Mouse (Mus musculus) liver, adult (tissue): ENCODE results near the gene Lrrc75b.

Experiments used
- GATA4 ChIP-seq: IDR thresholded peaks from 2 replicates; pipeline ENCODE4 v1.6.1; 2014; ENCODE audit warnings: mild to moderate bottlenecking, low read length; ENCODE audit not compliant: insufficient replicate concordance

Lrrc75b gene

DNA sequence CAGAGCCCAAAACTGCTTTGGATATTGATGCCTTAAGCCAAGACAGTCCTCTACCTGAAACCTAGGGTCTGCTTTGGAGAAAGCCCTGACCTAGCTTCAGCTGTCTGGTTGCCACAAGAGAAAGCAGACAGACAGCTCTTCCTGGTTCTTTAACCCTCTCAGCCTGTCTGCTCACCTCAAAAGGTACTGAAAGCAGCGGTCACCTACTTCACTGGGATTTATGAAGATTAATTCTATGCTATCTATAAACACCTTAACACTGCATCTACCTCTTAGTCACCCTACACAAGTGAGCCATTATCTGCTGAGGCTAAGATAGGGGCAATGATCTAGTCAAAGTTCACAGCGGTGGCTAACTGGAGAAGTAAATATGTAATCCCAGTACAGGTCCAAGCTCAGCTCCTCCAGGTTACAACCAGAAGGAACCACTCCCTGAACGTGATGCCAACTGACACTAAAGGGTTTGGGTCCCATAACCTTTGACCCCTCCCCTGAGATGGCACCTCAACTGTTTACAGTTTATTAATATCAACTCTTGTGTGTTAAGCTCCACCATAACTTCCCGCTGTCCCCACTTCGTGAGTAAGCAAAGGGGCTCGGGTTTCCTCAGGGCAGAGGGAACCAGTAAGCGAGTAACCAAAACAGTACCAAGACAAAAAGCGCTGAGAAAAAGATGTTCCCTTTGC lies 43.9 kb downstream of the Lrrc75b start:
- no peak; the same call in 1 of the 2 replicates for TF ChIP-seq GATA4

DNA sequence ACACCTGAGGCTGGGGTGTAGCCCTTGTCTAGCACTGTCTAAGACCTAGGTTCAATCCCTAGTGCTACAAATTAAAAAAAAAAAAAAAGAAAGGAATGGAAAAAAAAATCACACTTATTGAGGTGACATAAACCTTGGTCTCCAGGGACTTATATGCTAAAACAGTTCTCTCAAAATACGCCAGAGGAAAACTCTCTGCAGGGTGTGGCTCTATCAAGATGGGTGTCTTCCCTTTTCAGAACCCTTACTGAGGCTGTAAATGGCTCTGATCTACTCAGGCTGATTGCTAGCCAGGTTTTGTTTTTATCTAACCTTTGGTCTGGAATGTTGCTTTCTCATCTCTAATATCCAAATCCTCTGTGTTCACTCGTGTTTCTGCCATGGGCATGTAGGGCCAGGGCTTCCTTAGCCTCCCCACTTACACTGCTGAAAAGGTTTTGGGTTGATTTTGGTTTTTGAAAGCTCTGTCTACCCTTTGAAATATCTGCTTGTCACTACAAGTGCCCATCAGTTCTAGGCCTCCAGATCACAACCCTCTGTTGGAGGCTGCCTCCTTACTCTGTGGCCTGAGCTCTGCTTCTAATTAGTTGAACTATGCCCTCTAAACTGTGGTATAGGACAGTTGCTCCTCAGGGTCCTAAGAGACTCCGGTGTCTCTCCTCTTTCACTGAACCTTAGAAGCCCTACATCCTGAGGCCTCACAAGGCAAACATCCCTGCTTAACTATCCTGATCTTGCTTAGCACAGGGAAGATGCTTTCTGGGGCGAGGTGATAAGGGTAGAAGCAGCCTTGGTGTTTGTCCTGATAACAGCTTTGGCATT lies 44.7 kb downstream of the Lrrc75b start:
- TF ChIP-seq GATA4 = no peak

DNA sequence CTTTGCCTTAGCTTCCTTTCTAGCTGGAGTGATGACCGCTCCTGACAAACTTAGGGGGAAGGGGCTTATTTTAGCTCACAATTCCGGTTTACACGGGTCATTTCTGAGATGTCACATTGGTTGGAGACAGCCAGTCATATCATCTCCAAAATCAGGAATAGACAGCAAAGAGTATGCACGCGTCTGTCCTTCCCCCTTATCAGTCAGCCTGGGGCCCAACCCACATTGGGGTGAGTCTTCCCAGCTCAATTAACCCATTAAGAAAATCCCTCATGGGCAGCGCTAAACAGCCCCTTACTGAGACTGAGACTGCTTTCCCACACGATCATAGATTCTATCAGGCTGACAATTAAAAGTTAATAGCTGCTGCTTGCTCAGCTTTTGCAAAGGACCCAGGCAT lies 45.8 kb downstream of the Lrrc75b start:
- peak; percentile 44; the same call in 1 of the 2 replicates for TF ChIP-seq GATA4

DNA sequence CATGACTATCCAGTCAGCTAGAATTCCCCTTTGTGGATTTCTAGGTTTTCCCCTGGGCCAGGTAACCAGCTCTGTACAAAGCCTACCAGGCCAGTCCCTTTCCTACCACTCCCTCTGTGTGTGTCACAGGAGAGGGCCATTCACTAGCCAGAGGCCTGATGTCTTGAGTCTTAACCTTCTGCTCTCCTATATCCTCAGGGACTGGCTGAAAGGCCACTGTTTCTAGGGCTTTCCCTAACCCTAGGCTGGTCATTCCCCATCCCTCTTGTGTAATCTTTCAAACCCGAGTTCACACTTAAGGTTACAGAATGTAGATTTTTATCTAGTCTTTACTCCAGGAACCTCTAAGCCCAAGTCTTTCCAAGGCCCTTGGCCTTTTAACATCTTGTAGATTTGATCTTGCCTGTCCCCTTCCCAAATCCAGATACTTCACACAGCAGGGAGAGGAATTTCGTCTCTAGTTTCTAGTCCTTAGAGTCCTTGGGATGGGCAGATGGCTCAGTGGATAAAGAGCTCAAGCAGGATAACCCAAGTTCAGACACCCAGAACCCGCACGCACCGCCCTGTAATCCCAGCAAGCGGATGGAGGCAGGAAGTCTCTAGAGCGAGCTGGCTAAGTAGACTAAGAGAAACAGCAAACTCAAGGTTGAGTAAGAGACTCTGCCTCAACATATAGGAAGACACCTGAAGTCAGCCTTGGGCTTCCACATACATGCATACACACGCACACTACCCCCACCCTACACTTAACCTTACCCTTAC lies 46.6 kb downstream of the Lrrc75b start:
- TF ChIP-seq GATA4 = no peak; the same call in 1 of the 2 replicates

DNA sequence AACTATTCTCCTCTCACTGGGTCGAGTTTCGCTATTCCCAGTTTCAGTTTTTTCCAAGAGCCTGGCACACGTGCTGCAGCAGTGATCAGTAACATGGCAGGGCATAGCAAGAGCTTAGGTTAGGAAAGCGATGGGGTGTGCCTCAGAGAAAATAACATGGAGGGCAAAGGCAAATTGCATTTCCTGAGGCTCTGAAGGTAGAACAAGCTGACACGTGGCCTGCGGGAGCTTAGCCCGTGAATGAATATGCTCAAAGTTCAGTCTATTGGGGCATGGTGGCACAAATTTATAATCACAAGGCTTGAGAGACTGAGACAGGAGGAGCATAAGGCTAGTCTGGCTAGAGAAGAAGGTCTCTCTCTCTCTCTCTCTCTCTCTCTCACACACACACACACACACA lies 47.3 kb downstream of the Lrrc75b start:
- no peak for TF ChIP-seq GATA4

DNA sequence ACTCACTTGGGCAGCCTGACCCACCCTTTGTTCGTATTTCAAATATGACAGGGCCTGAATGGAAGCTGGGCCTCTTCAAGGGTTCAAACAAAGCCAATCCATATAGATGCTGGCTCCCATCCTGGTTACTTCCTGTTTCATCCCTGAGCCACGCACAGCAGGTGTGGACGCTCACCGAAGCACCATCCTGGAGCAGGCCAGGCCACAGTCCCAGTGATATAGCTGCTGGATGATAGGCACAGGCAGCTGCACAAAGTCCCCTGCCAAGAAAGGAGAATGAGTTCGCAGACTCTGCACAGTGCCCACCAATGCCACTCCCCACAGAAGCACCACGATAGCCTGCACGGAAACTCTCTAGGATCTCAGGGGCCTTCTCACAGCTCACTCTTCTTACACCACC lies 48.2 kb downstream of the Lrrc75b start:
- no peak for TF ChIP-seq GATA4

DNA sequence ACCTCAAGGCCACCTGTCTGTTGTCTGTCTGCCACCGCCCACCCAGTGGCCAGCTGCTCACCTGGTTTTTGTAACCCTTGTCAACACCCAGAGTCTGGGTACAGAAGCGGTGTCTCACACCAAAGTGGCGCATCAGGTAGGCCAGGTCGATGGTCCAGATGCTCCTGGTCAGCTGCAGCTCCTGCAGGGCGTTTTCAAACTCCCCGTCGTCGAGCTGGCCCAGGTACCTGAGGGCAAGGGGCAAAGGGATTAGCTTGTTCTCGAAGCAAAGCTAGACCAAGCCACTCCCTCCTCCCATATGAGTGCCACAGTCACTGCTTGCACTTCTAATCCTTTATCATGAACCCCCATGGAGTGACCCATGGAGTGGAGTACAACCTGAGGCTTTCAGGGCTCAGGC lies 49.1 kb downstream of the Lrrc75b start:
- no peak for TF ChIP-seq GATA4

DNA sequence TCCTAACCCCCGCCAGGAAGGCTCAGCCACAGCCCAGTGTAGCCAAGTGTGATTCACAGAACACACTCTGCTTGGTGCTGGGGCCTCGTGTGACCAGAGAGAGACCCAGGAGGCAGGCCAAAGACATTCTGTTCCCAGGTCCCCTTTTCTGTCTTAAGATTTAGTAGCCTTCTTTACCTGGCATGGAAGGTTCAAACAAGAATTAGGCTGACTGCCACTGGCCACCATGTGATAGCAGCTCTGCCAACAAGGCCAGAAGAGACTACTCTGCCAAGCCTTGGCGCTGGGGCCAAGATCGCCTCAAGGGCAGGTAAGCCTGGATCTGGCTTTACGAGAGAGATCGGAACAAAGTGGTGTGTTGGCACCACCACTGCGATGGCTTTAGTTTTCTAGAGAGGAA lies 49.7 kb downstream of the Lrrc75b start:
- TF ChIP-seq GATA4 = no peak

DNA sequence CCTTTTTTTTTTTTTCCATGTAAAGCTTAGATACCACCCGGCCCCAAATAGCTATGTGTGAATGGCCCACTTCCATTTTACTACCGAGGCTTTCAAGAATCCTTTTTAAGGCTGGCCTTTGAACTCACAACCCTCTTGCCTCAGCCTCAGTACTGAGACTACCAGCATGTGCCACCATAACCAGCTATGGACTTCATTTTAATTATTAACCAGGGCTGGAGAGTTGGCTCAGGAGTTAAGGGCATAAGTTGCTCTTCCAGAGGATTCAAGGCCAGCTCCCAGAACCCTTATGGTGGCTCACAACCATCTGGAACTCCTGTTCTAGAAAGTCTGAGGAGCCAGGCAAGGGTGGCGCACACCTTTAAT lies 55.0 kb downstream of the Lrrc75b start:
- no peak for TF ChIP-seq GATA4

DNA sequence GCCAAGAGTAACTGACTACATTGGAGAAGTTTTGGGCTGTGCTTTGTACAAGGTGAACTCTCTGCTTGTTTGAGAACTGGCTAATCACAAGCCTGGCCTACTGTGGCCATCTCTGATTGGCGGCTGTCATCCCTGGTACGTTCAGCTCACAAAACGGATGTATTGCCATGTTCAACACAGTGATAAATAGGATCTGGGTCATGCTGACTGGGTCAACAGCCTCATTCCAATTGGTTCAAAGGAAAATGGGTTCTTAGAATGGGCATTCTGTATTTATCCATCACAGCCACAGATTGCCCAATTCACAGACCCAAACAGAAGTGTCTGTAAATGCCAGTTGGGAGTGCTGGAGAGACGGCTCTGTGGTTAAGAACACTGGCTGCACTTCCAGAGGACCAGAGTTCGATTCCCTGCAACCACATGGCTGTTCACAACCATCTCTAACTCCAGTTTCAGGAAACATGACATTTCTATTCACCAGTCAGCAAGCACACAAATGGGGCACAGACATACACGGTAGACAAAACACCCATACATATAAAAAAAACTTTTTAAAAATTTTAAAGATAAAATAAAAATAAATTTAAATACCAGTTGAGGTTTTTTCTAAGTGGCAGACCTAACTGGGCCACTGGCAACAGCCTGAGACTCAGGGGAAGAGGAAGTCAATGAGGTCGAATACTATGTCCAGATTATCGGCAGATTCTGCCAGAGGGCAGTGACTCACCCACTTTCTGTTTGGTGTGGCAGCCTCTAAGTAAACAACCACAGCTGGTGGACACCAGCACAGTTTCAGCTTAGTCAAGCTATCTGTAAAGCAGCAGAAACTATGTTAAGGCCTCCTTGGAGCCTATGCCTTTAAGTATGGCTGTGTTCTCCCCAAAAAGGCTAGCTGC lies 55.6 kb downstream of the Lrrc75b start:
- TF ChIP-seq GATA4 = peak; percentile 31; the same call in 1 of the 2 replicates

DNA sequence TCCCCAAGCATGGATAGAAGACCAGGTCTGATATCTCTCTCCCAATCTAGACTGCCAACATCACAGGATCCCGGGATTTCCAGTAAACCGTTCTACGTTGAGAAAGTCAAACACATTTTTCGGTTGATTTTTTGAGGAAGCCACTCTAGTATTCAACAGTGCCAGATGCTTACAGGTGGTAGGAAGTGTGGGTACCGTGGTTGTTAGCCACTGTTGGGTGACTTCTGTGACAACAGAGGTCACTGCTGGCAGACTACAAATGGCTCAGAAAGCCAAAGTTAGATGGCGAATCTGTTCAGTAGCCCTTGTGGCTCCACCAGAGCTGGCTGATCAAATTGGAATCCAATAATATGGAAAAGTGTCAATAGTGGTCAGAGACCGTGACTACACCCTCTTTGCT lies 56.4 kb downstream of the Lrrc75b start:
- TF ChIP-seq GATA4 = no peak

DNA sequence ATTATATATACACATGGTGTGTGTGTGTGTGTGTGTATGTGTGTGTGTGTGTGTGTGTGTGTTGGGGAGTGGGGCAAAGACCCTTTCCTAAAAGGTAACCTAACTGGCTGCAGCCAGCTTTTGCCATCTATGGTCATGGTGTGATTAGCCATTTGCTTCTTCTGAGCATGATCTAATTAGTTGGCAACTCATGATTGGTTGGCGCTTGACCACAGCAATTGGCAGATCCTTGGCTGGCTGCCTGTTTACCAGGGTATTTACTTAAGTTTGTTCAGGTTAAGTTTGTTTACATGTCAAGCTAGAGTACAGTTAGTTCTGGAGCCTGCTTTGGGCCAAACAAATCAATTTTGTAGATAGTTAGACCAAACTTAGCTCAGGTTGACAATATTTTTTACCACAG lies 58.5 kb downstream of the Lrrc75b start:
- no peak for TF ChIP-seq GATA4

DNA sequence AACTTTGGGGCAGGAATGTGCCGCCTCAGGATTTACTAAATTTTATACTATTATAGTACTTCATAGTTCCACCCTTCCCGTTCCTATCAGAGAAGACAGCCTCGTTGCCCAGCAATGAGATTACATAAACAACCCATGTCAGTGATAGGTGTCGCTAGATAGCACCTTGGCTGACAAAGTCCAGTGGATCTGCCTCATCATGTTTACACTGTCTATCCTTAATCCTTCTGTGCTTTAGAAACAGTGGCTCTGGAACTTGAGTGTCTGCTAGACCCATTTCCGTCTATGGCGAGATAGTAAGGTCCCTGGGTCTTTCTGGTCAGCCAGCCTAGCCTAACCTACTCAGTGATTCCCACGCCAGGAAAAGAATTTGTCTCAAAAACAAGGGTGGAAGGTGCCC lies 59.8 kb downstream of the Lrrc75b start:
- no peak for TF ChIP-seq GATA4
